Mouse (Mus musculus): ENCODE measurements around the gene Epha10.

GRCm38 (mm10) chr4:124944961-124945360 lies 64.3 kb downstream of the Epha10 start:
- TF ChIP-seq POLR2A (IDR thresholded peaks at IDR 0.05; ENCODE audit: borderline replicate concordance, control insufficient read depth, low read depth, low read length) = no peak
- no peak for TF ChIP-seq CTCF (IDR thresholded peaks at IDR 0.05; ENCODE audit: control insufficient read depth, insufficient read depth, low read length)
